Mouse (Mus musculus) granulocyte monocyte progenitor cell, adult 5-6 weeks (primary cell): ENCODE measurements around the gene Ddx55. TPM values are rescaled to one million over a fixed set of nuclear protein-coding genes. Genes with fewer than 3 reads are reported as not detected.

Experiments used
- ATAC-seq: replicated peaks from 2 replicates; pipeline ENCODE4 v1.8.0; 2016; ENCODE audit warnings: mild to moderate bottlenecking, moderate TSS enrichment, inconsistent platforms; ENCODE audit not compliant: poor library complexity, severe bottlenecking
- total RNA-seq, 2 experiments: library from RNA; stranded (forward) in 1 of 2; stranded (reverse) in 1 of 2; fragments of 200-712, 200-1000 nt in 1 of 2; fragments of >200 nt in 1 of 2; fragmentation: Nextera tagmentation in 1 of 2; gene quantifications; 2 replicates each; pipeline ENCODE4 v1.2.3; 2014 to 2017

Ddx55 gene
- total RNA-seq, 2 experiments from 2014 or later: 8.4 to 14.5 TPM

GRCm38 (mm10) chr5:124604296-124604695 lies 51.6 kb downstream of the Ddx55 start:
- ATAC-seq: no peak

GRCm38 (mm10) chr5:124605041-124605622 lies 52.5 kb downstream of the Ddx55 start:
- no peak for ATAC-seq

- peak; percentile 67 for ATAC-seq
Measured at GRCm38 (mm10) chr5:124610965-124611364, 58.3 kb downstream of the Ddx55 start.

- no peak for ATAC-seq
Measured at GRCm38 (mm10) chr5:124614709-124615108, 62.0 kb downstream of the Ddx55 start.

- ATAC-seq: no peak
Measured at GRCm38 (mm10) chr5:124618711-124619110, 66.0 kb downstream of the Ddx55 start.

Other genes starting within 250 kb of the Ddx55 start
- gene Mphosph9, start 224.9 kb upstream of the Ddx55 start, total RNA-seq (2014; fragmentation: Nextera tagmentation): 15.9 and 20.8 TPM in 2 replicates
- gene Mphosph9, start 224.9 kb upstream of the Ddx55 start, total RNA-seq (2017): 20.0 and 20.4 TPM in 2 replicates
- gene 2810006K23Rik, start 224.8 kb upstream of the Ddx55 start, total RNA-seq (2014; fragmentation: Nextera tagmentation): 11.3 and 15.5 TPM in 2 replicates
- 16.8 and 21.7 TPM in 2 replicates for gene 2810006K23Rik, start 224.8 kb upstream of the Ddx55 start, total RNA-seq (2017)
- gene Cdk2ap1, start 189.8 kb upstream of the Ddx55 start, total RNA-seq (2014; fragmentation: Nextera tagmentation): 268 and 302 TPM in 2 replicates
- gene Cdk2ap1, start 189.8 kb upstream of the Ddx55 start, total RNA-seq (2017): 157 and 185 TPM in 2 replicates
- 130 and 135 TPM in 2 replicates for gene Sbno1, start 126.9 kb upstream of the Ddx55 start, total RNA-seq (2014; fragmentation: Nextera tagmentation)
- 167 and 174 TPM in 2 replicates for gene Sbno1, start 126.9 kb upstream of the Ddx55 start, total RNA-seq (2017)
- gene Kmt5a, start 112.9 kb upstream of the Ddx55 start, total RNA-seq (2014; fragmentation: Nextera tagmentation): 210 and 216 TPM in 2 replicates
- 112 and 163 TPM in 2 replicates for gene Kmt5a, start 112.9 kb upstream of the Ddx55 start, total RNA-seq (2017)
- gene Rilpl2, start 74.5 kb upstream of the Ddx55 start, total RNA-seq (2014; fragmentation: Nextera tagmentation): 51.9 and 68.3 TPM in 2 replicates
- gene Rilpl2, start 74.5 kb upstream of the Ddx55 start, total RNA-seq (2017): 40.5 and 61.8 TPM in 2 replicates
- 9.1 and 12.3 TPM in 2 replicates for gene Snrnp35, start 69.7 kb upstream of the Ddx55 start, total RNA-seq (2014; fragmentation: Nextera tagmentation)
- 11.8 and 11.9 TPM in 2 replicates for gene Snrnp35, start 69.7 kb upstream of the Ddx55 start, total RNA-seq (2017)
- 1.3 TPM in 1 of 2 replicates, not detected in the other for gene Rilpl1, start 21.5 kb upstream of the Ddx55 start, total RNA-seq (2014; fragmentation: Nextera tagmentation)
- not detected in 2 replicates for gene Rilpl1, start 21.5 kb upstream of the Ddx55 start, total RNA-seq (2017)
- gene Tmed2, start 12.2 kb upstream of the Ddx55 start, total RNA-seq (2014; fragmentation: Nextera tagmentation): 512 and 560 TPM in 2 replicates
- gene Tmed2, start 12.2 kb upstream of the Ddx55 start, total RNA-seq (2017): 584 and 1,053 TPM in 2 replicates
- 49.6 and 52.0 TPM in 2 replicates for gene Eif2b1, start 26.3 kb downstream of the Ddx55 start, total RNA-seq (2014; fragmentation: Nextera tagmentation)
- gene Eif2b1, start 26.3 kb downstream of the Ddx55 start, total RNA-seq (2017): 39.5 and 50.9 TPM in 2 replicates
- 4.5 and 27.1 TPM in 2 replicates for gene Gtf2h3, start 26.3 kb downstream of the Ddx55 start, total RNA-seq (2014; fragmentation: Nextera tagmentation)
- gene Gtf2h3, start 26.3 kb downstream of the Ddx55 start, total RNA-seq (2017): 14.7 and 21.5 TPM in 2 replicates
- gene Atp6v0a2, start 75.7 kb downstream of the Ddx55 start, total RNA-seq (2014; fragmentation: Nextera tagmentation): 17.2 and 22.7 TPM in 2 replicates
- 14.2 and 16.0 TPM in 2 replicates for gene Atp6v0a2, start 75.7 kb downstream of the Ddx55 start, total RNA-seq (2017)
- gene Dnah10, start 172.2 kb downstream of the Ddx55 start, total RNA-seq (2014; fragmentation: Nextera tagmentation): not detected in 2 replicates
- not detected in 2 replicates for gene Dnah10, start 172.2 kb downstream of the Ddx55 start, total RNA-seq (2017)